Mouse (Mus musculus) forebrain, postnatal 0 days (tissue): ENCODE results near the gene 4930412O13Rik. TPM values are rescaled to one million over a fixed set of nuclear protein-coding genes. Genes with fewer than 3 reads are reported as not detected.
A peak's percentile ranks its signal among the peaks of the same experiment; 100 is the strongest.

Source experiments
- ATAC-seq: fragments of 200-750 bp; cut with Nextera tagmentation; 2 replicates; pipeline ENCODE4 v1.8.0; 2017; ENCODE audit warnings: mild to moderate bottlenecking, moderate library complexity
- DNase-seq: peaks from one replicate; pipeline ENCODE4 v3.0.0-alpha.2; 2015
- H3K27ac ChIP-seq: fragments of 300-500 bp; sonication (generic); 2 replicates; pipeline ENCODE4 v1.5.1; 2014; ENCODE audit warnings: low read depth, mild to moderate bottlenecking, antibody characterized with exemption, low read length, moderate library complexity, mixed read lengths
- H3K27me3 ChIP-seq: fragments of 300-500 bp; sonication (generic); 2 replicates; pipeline ENCODE4 v1.6.1; 2014; ENCODE audit warnings: mild to moderate bottlenecking, low read length, mixed read lengths; ENCODE audit not compliant: insufficient read depth
- H3K36me3 ChIP-seq: fragments of 300-500 bp; sonication (generic); 2 replicates; pipeline ENCODE4 v1.6.1; 2014; ENCODE audit warnings: mild to moderate bottlenecking, moderate library complexity; ENCODE audit not compliant: insufficient read depth
- H3K4me1 ChIP-seq: fragments of 300-500 bp; sonication (generic); 2 replicates; pipeline ENCODE4 v1.6.1; 2014; ENCODE audit warnings: antibody characterized with exemption; ENCODE audit not compliant: insufficient read depth
- H3K4me2 ChIP-seq: fragments of 300-500 bp; sonication (generic); 2 replicates; pipeline ENCODE4 v1.6.1; 2014; ENCODE audit warnings: low read depth, mild to moderate bottlenecking, moderate library complexity
- H3K4me3 ChIP-seq: fragments of 300-500 bp; sonication (generic); 2 replicates; pipeline ENCODE4 v1.5.1; 2014; ENCODE audit warnings: low read depth, low read length, mixed read lengths
- H3K9ac ChIP-seq: fragments of 300-500 bp; sonication (generic); 2 replicates; pipeline ENCODE4 v1.6.1; 2014; ENCODE audit warnings: mild to moderate bottlenecking
- H3K9me3 ChIP-seq: fragments of 300-500 bp; sonication (generic); 2 replicates; pipeline ENCODE4 v1.6.1; 2016; ENCODE audit warnings: low read length
- CTCF ChIP-seq: sonication (generic); IDR thresholded peaks from 2 replicates; pipeline ENCODE4 v1.5.1; 2016; ENCODE audit warnings: antibody characterized with exemption, control low read depth, low read depth
- WGBS: fragments of 180-500 bp; shearing (Covaris S2); extraction: QIAGEN DNeasy Blood & Tissue Kit; methylation state at CpG from one replicate; pipeline ENCODE4 v1.1.7; 2014; 5-methylcytosine and 5-hydroxymethylcytosine counted together
- polyA plus RNA-seq: library from polyadenylated mRNA; unstranded; fragments of >200 nt; fragmentation: Nextera tagmentation; extraction: Ambion mirVana; gene quantifications from 2 replicates; pipeline ENCODE4 v1.2.1, GENCODE M21; 2015
- total RNA-seq: library from RNA; depleted of rRNA; stranded (reverse); fragments of >200 nt; gene quantifications from 2 replicates; pipeline ENCODE4 v1.2.3, GENCODE M21; 2014

4930412O13Rik gene
- total and polyA plus RNA-seq, 2 experiments from 2014 or later, result not detected

GRCm38 (mm10) chr2:9886031-9886430 lies 5.0 kb downstream of the 4930412O13Rik start:
- Histone ChIP-seq H3K27me3 (peaks cover 73% of the 10 kb centered on the region), H3K9me3 (no peaks in the 10 kb centered on the region), H3K36me3 (no peaks in the 10 kb centered on the region), H3K27ac (no peak overlapping the region), H3K9ac (no peak overlapping the region), H3K4me2 (no peak overlapping the region), H3K4me1 (no peaks in the 10 kb centered on the region), H3K4me3 (no peak overlapping the region)
- 11% methylated on average over 3 of the region's 3 CpGs for WGBS
- DNase-seq (no peak), ATAC-seq (no peak)
- TF ChIP-seq CTCF, result no peak

DNA sequence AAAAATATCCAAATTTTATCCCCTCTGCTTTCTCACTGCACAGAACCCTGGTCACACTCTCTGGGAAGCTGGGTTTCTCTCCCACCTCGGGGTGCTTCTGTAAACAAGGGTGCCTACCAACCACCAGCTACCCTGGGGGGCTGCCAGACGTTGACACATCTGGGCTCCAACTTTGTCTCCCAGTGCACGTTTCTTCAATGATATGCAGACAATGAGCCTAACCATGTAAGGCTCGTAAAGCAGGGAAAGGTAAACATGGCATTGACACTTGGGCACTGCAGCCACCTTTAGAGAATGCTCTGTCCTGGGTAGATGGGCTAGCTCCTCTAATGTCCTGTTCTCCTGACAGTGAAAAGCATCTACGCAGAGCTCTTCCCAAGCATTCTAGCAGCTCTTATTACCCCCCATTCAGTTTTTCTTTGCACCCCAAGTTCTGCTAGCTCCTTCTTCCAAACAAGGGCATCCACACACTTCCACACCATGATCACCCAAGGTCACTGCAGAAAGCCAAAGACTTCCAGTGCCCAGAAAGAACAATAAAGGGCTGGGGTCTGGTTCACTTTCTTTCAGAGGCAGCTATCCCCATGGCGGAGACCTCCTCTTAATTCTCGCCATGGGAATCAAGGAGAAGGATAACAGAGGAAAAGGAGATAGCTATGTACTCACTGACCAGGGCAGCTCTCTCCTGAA lies 6.0 kb downstream of the 4930412O13Rik start:
- Histone ChIP-seq H3K4me2 (no peak overlapping the region), H3K9ac (no peak overlapping the region), H3K36me3 (no peaks in the 10 kb centered on the region), H3K27ac (no peak overlapping the region), H3K4me1 (no peaks in the 10 kb centered on the region), H3K27me3 (peaks cover 70% of the 10 kb centered on the region), H3K9me3 (no peaks in the 10 kb centered on the region), H3K4me3 (no peak overlapping the region)
- no peak for TF ChIP-seq CTCF
- no peak for ATAC-seq
- peak; percentile 17 for DNase-seq
- 4% methylated on average over 7 of the region's 7 CpGs for WGBS

- no peak overlapping the region for H3K27ac ChIP-seq
- WGBS, result 1% methylated on average over 7 of the region's 7 CpGs
Observed at GRCm38 (mm10) chr2:9887636-9888035, 6.6 kb downstream of the 4930412O13Rik start.

GRCm38 (mm10) chr2:9888913-9889650 lies 8.0 kb downstream of the 4930412O13Rik start, which contains the start of gene 9230102O04Rik:
Gene 9230102O04Rik (minus strand): TSS chr2:9889540.
- H3K4me2 ChIP-seq, result no peak within 1 kb of the TSS
- DNase-seq (peak; percentile 46), ATAC-seq (peak; percentile 78)
- whole genome bisulfite sequencing, result 2% methylated on average over 30 of the region's 30 CpGs
- no peak within 1 kb of the TSS for H3K9ac ChIP-seq
- H3K27me3 ChIP-seq, result peaks cover 82% of the 10 kb centered on the region
- no peaks in the 10 kb centered on the region for H3K36me3 ChIP-seq
- TF ChIP-seq CTCF, result peak; percentile 61
- no peaks in the 10 kb centered on the region for H3K9me3 ChIP-seq
- H3K4me1 ChIP-seq, result no peaks in the 10 kb centered on the region
- H3K27ac ChIP-seq, result no peak within 1 kb of the TSS
- no peak within 1 kb of the TSS for H3K4me3 ChIP-seq

More at GRCm38 (mm10) chr2:9887636-9888035, 6.6 kb downstream of the 4930412O13Rik start:
- DNase-seq (no peak), ATAC-seq (no peak)
- Histone ChIP-seq H3K4me3 (no peak overlapping the region), H3K27me3 (peaks cover 70% of the 10 kb centered on the region), H3K4me2 (no peak overlapping the region), H3K36me3 (no peaks in the 10 kb centered on the region), H3K4me1 (no peaks in the 10 kb centered on the region), H3K9ac (no peak overlapping the region), H3K9me3 (no peaks in the 10 kb centered on the region)
- no peak for TF ChIP-seq CTCF

DNA sequence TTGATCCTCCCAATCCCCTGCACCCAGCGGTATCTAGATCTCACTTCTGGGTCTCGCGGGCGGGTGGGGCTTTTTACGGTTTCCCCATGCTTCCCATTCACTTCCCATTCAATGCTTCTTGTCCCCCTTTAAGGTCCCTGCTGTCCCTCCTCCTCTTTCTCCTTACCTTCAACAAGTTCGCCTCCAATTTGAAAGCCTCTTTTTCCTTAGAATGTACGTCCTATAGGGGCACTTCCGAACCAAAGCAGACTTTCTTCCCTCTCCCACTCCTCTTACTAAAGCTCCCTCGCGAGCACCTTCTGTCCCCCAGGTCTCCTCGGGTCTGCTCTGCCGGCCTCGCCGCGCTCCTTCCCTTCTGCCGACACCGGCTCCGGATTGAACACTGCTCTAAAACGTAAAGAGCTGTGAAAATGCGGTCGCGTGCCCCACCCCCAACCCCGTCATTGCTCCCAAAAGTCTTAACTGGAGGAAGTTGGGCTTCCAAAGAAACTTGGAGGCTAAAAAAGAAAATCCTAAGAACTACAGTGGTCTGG lies 8.7 kb downstream of the 4930412O13Rik start, which contains the start of gene Gata3:
Gene Gata3, minus strand, starts transcription at position 384 of the 533 bp plus-strand sequence.
- ATAC-seq, result no peak
- WGBS, result 3% methylated on average over 23 of the region's 23 CpGs
- Histone ChIP-seq H3K27me3 (peaks cover 86% of the 10 kb centered on the region), H3K9ac (no peak within 1 kb of the TSS), H3K27ac (no peak within 1 kb of the TSS), H3K9me3 (no peaks in the 10 kb centered on the region), H3K4me3 (no peak within 1 kb of the TSS), H3K36me3 (no peaks in the 10 kb centered on the region), H3K4me2 (no peak within 1 kb of the TSS), H3K4me1 (no peaks in the 10 kb centered on the region)
- TF ChIP-seq CTCF, result no peak
- DNase-seq, result no peak

DNA sequence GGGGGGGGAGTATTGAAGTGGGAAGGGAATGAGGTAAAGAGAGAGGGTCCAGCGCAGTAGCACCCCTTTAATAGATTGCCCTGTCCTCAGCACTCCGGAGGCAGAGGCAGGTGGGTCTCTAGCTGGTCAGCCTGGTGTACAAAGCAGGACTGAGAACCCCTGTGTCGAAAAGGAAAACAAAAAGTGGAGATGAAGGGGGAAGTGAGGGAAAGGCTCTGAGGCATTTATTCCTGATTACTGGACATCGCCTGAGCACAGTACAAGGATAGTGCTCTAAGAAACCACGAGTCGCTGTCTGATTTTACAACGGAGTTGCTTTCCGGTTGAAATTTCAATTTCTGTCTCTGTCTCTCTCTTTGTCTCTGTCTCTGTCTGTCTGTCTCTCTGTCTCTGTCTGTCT lies 9.2 kb downstream of the 4930412O13Rik start:
- H3K4me3 ChIP-seq, result no peak overlapping the region
- 4% methylated on average over 8 of the region's 8 CpGs for WGBS
- H3K9ac ChIP-seq, result no peak overlapping the region
- H3K4me1 ChIP-seq, result no peaks in the 10 kb centered on the region
- no peak overlapping the region for H3K4me2 ChIP-seq
- no peak for DNase-seq
- H3K36me3 ChIP-seq, result no peaks in the 10 kb centered on the region
- H3K9me3 ChIP-seq, result no peaks in the 10 kb centered on the region
- no peak for ATAC-seq
- H3K27ac ChIP-seq, result no peak overlapping the region
- peaks cover 89% of the 10 kb centered on the region for H3K27me3 ChIP-seq
- TF ChIP-seq CTCF, result no peak

- DNase-seq, result no peak
- ATAC-seq, result no peak
- H3K4me3 ChIP-seq, result no peak overlapping the region
- no peak for TF ChIP-seq CTCF
- no peak overlapping the region for H3K27ac ChIP-seq
- no peaks in the 10 kb centered on the region for H3K36me3 ChIP-seq
- no peaks in the 10 kb centered on the region for H3K9me3 ChIP-seq
- under 1% methylated on average over 5 of the region's 5 CpGs for WGBS
- no peak overlapping the region for H3K9ac ChIP-seq
- H3K27me3 ChIP-seq, result peaks cover 89% of the 10 kb centered on the region
- H3K4me1 ChIP-seq, result no peaks in the 10 kb centered on the region
- no peak overlapping the region for H3K4me2 ChIP-seq
Observed at GRCm38 (mm10) chr2:9890906-9891305, 9.9 kb downstream of the 4930412O13Rik start.
